Mouse (Mus musculus): ENCODE measurements around the gene Cabp1.
A peak's percentile ranks its signal among the peaks of the same experiment; 100 is the strongest.

GRCm38 (mm10) chr5:115235786-115236263, 41.6 kb upstream of the Cabp1 start, which contains the start of gene Pop5:
- TF ChIP-seq CTCF (IDR thresholded peaks at IDR 0.05; ENCODE audit: low read depth), result peak; percentile 97
- no peak for TF ChIP-seq EP300 (IDR thresholded peaks at IDR 0.05; ENCODE audit: low read depth)
